Mouse (Mus musculus): ENCODE measurements around the gene Rag2. TPM values are rescaled to one million over a fixed set of nuclear protein-coding genes. Genes with fewer than 3 reads are reported as not detected.

Rag2 gene
- polyA plus RNA-seq, 1 experiment from 2014 or later: 0.09 TPM

- Histone ChIP-seq H3K4me1 (peaks cover 7% of the 10 kb centered on the region), H3K9me3 (no peaks in the 10 kb centered on the region), H3K9ac (no peak overlapping the region), H3K27me3 (no peaks in the 10 kb centered on the region), H3K36me3 (no peaks in the 10 kb centered on the region), H3K4me2 (replicated peaks) (no peak overlapping the region), H3K27ac (no peak overlapping the region), H3K4me3 (no peak overlapping the region)
- ATAC-seq (ENCODE audit: insufficient number of reproducible peaks, insufficient read depth, low FRiP score, low TSS enrichment): no peak
Observed at GRCm38 (mm10) chr2:101627227-101627626, 2.7 kb downstream of the Rag2 start.

GRCm38 (mm10) chr2:101628297-101629236 is 4.0 kb downstream of the Rag2 start:
- H3K27me3 ChIP-seq: no peaks in the 10 kb centered on the region
- H3K4me3 ChIP-seq: peak overlapping the region; percentile 62
- H3K27ac ChIP-seq: peak overlapping the region; percentile 87
- peak overlapping the region; percentile 65 for H3K4me2 ChIP-seq (replicated peaks)
- peak overlapping the region; percentile 69 for H3K9ac ChIP-seq
- H3K9me3 ChIP-seq: no peaks in the 10 kb centered on the region
- ATAC-seq (ENCODE audit: insufficient number of reproducible peaks, insufficient read depth, low FRiP score, low TSS enrichment): peak; percentile 97
- peaks cover 7% of the 10 kb centered on the region for H3K4me1 ChIP-seq
- H3K36me3 ChIP-seq: no peaks in the 10 kb centered on the region
- WGBS: 1% methylated on average over 31 of the region's 31 CpGs

GRCm38 (mm10) chr2:101638979-101639839 is 14.7 kb downstream of the Rag2 start:
- ATAC-seq (ENCODE audit: insufficient number of reproducible peaks, insufficient read depth, low FRiP score, low TSS enrichment): no peak
- Histone ChIP-seq H3K36me3 (no peaks in the 10 kb centered on the region), H3K27me3 (no peaks in the 10 kb centered on the region), H3K9ac (no peak overlapping the region), H3K4me3 (no peak overlapping the region), H3K27ac (no peak overlapping the region), H3K4me2 (replicated peaks) (no peak overlapping the region), H3K9me3 (no peaks in the 10 kb centered on the region), H3K4me1 (no peaks in the 10 kb centered on the region)
- 57% methylated on average over 7 of the region's 7 CpGs for WGBS

GRCm38 (mm10) chr2:101639840-101640350 is 15.4 kb downstream of the Rag2 start:
- no peak overlapping the region for H3K27ac ChIP-seq
- no peaks in the 10 kb centered on the region for H3K36me3 ChIP-seq
- no peak overlapping the region for H3K9ac ChIP-seq
- no peaks in the 10 kb centered on the region for H3K9me3 ChIP-seq
- 71% methylated on average over 3 of the region's 3 CpGs for WGBS
- no peaks in the 10 kb centered on the region for H3K4me1 ChIP-seq
- no peak overlapping the region for H3K4me2 ChIP-seq (replicated peaks)
- H3K27me3 ChIP-seq: no peaks in the 10 kb centered on the region
- no peak overlapping the region for H3K4me3 ChIP-seq
- ATAC-seq (ENCODE audit: insufficient number of reproducible peaks, insufficient read depth, low FRiP score, low TSS enrichment): no peak

- Histone ChIP-seq H3K27ac (no peak overlapping the region), H3K4me2 (replicated peaks) (no peak overlapping the region), H3K36me3 (no peaks in the 10 kb centered on the region), H3K9ac (no peak overlapping the region), H3K4me3 (no peak overlapping the region), H3K27me3 (no peaks in the 10 kb centered on the region), H3K4me1 (peaks cover 8% of the 10 kb centered on the region; the same call in 1 of the 2 replicates), H3K9me3 (no peaks in the 10 kb centered on the region)
- 88% methylated on average over 1 of the region's 1 CpGs for WGBS
- no peak for ATAC-seq (ENCODE audit: insufficient number of reproducible peaks, insufficient read depth, low FRiP score, low TSS enrichment)
Observed at GRCm38 (mm10) chr2:101645841-101646240, 21.3 kb downstream of the Rag2 start.

GRCm38 (mm10) chr2:101648361-101648760 is 23.8 kb downstream of the Rag2 start:
- Histone ChIP-seq H3K9me3 (no peaks in the 10 kb centered on the region), H3K27ac (no peak overlapping the region), H3K9ac (no peak overlapping the region), H3K4me3 (no peak overlapping the region), H3K4me1 (peaks cover 11% of the 10 kb centered on the region; the same call in 1 of the 2 replicates), H3K27me3 (no peaks in the 10 kb centered on the region), H3K4me2 (replicated peaks) (peak overlapping the region; percentile 27), H3K36me3 (no peaks in the 10 kb centered on the region)
- 62% methylated on average over 2 of the region's 2 CpGs for WGBS
- no peak for ATAC-seq (ENCODE audit: insufficient number of reproducible peaks, insufficient read depth, low FRiP score, low TSS enrichment)

GRCm38 (mm10) chr2:101649114-101649671 is 24.7 kb downstream of the Rag2 start, which contains the start of the genes Rag1 and B230118H07Rik:
Gene Rag1 (minus strand): TSS chr2:101649501.
Gene B230118H07Rik (minus strand): TSS chr2:101649532.
- Histone ChIP-seq H3K4me1 (peaks cover 11% of the 10 kb centered on the region; the same call in 1 of the 2 replicates), H3K4me3 (no peak within 1 kb of the TSS), H3K4me2 (replicated peaks) (peak within 1 kb of the TSS; percentile 27), H3K9ac (no peak within 1 kb of the TSS), H3K27me3 (no peaks in the 10 kb centered on the region), H3K27ac (peak within 1 kb of the TSS; percentile 17), H3K9me3 (no peaks in the 10 kb centered on the region), H3K36me3 (no peaks in the 10 kb centered on the region)
- WGBS: 20% methylated on average over 8 of the region's 8 CpGs
- ATAC-seq (ENCODE audit: insufficient number of reproducible peaks, insufficient read depth, low FRiP score, low TSS enrichment): 0 out of 2 replicates have a peak, but pooled peaks have one; percentile 56

- Histone ChIP-seq H3K27ac (no peak overlapping the region), H3K9me3 (no peaks in the 10 kb centered on the region), H3K36me3 (no peaks in the 10 kb centered on the region), H3K9ac (no peak overlapping the region), H3K4me1 (peaks cover 11% of the 10 kb centered on the region; the same call in 1 of the 2 replicates), H3K4me3 (no peak overlapping the region), H3K27me3 (no peaks in the 10 kb centered on the region), H3K4me2 (replicated peaks) (no peak overlapping the region)
- ATAC-seq (ENCODE audit: insufficient number of reproducible peaks, insufficient read depth, low FRiP score, low TSS enrichment): no peak
- 64% methylated on average over 1 of the region's 1 CpGs for WGBS
Observed at GRCm38 (mm10) chr2:101650446-101650845, 25.9 kb downstream of the Rag2 start.

GRCm38 (mm10) chr2:101652204-101652920 is 27.8 kb downstream of the Rag2 start:
- Histone ChIP-seq H3K4me2 (replicated peaks) (peak overlapping the region; percentile 45), H3K9me3 (no peaks in the 10 kb centered on the region), H3K27me3 (no peaks in the 10 kb centered on the region), H3K4me3 (no peak overlapping the region), H3K27ac (no peak overlapping the region), H3K4me1 (peaks cover 11% of the 10 kb centered on the region; the same call in 1 of the 2 replicates), H3K9ac (peak overlapping the region; percentile 8; the same call in 1 of the 2 replicates), H3K36me3 (no peaks in the 10 kb centered on the region)
- 46% methylated on average over 14 of the region's 14 CpGs for whole genome bisulfite sequencing
- ATAC-seq (ENCODE audit: insufficient number of reproducible peaks, insufficient read depth, low FRiP score, low TSS enrichment): no peak

- ATAC-seq (ENCODE audit: insufficient number of reproducible peaks, insufficient read depth, low FRiP score, low TSS enrichment): no peak
- H3K9me3 ChIP-seq: no peaks in the 10 kb centered on the region
- 17% methylated on average over 14 of the region's 14 CpGs for WGBS
- peak overlapping the region; percentile 45 for H3K4me2 ChIP-seq (replicated peaks)
- peak overlapping the region; percentile 8; the same call in 1 of the 2 replicates for H3K9ac ChIP-seq
- H3K4me3 ChIP-seq: no peak overlapping the region
- no peak overlapping the region for H3K27ac ChIP-seq
- no peaks in the 10 kb centered on the region for H3K27me3 ChIP-seq
- H3K4me1 ChIP-seq: peaks cover 11% of the 10 kb centered on the region; the same call in 1 of the 2 replicates
- H3K36me3 ChIP-seq: no peaks in the 10 kb centered on the region
Observed at GRCm38 (mm10) chr2:101652921-101653597, 28.5 kb downstream of the Rag2 start.
